Mouse (Mus musculus) forebrain, embryonic 14.5 days (tissue): ENCODE measurements around the gene Pam. TPM values are rescaled to one million over a fixed set of nuclear protein-coding genes. Genes with fewer than 3 reads are reported as not detected.

ENCODE experiments used
- ATAC-seq: fragments of 200-750 bp; cut with Nextera tagmentation; 2 replicates; pipeline ENCODE4 v1.8.0; 2017; ENCODE audit warnings: mild to moderate bottlenecking, moderate library complexity
- DNase-seq: peaks from one replicate; pipeline ENCODE4 v3.0.0-alpha.2; 2015; ENCODE audit warnings: low spot score
- H3K27ac ChIP-seq: fragments of 300-500 bp; sonication (generic); 2 replicates; pipeline ENCODE4 v1.5.1; 2014; ENCODE audit warnings: low read depth, mild to moderate bottlenecking, control low read depth, low read length, moderate library complexity
- H3K27me3 ChIP-seq: fragments of 300-500 bp; sonication (generic); replicated peaks from 2 replicates; pipeline ENCODE4 v1.6.1; 2014; ENCODE audit warnings: low read length, control low read depth, mixed read lengths; ENCODE audit not compliant: control insufficient read depth, insufficient read depth
- H3K36me3 ChIP-seq: fragments of 300-500 bp; sonication (generic); 2 replicates; pipeline ENCODE4 v1.6.1; 2014; ENCODE audit warnings: low read length, control low read depth; ENCODE audit not compliant: control insufficient read depth, insufficient read depth
- H3K4me1 ChIP-seq: fragments of 300-500 bp; sonication (generic); 2 replicates; pipeline ENCODE4 v1.6.1; 2014; ENCODE audit warnings: antibody characterized with exemption, low read length, control low read depth; ENCODE audit not compliant: control insufficient read depth, insufficient read depth
- H3K4me2 ChIP-seq: fragments of 300-500 bp; sonication (generic); 2 replicates; pipeline ENCODE4 v1.6.1; 2014; ENCODE audit warnings: mild to moderate bottlenecking, control low read depth, low read length
- H3K4me3 ChIP-seq: fragments of 300-500 bp; sonication (generic); 2 replicates; pipeline ENCODE4 v1.5.1; 2014; ENCODE audit warnings: low read depth, low read length, control low read depth
- H3K9ac ChIP-seq: fragments of 300-500 bp; sonication (generic); 2 replicates; pipeline ENCODE4 v1.6.1; 2014; ENCODE audit warnings: mild to moderate bottlenecking, low read length, control low read depth, moderate library complexity
- H3K9me3 ChIP-seq: fragments of 300-500 bp; sonication (generic); replicated peaks from 2 replicates; pipeline ENCODE4 v1.6.1; 2016; ENCODE audit warnings: low read length, control low read depth, mixed read lengths; ENCODE audit not compliant: control insufficient read depth
- WGBS: fragments of 180-500 bp; shearing (Covaris S2); extraction: QIAGEN DNeasy Blood & Tissue Kit; methylation state at CpG from one replicate; pipeline ENCODE4 v1.1.7; 2014; 5-methylcytosine and 5-hydroxymethylcytosine counted together
- polyA plus RNA-seq: library from polyadenylated mRNA; unstranded; fragments of >200 nt; fragmentation: Nextera tagmentation; extraction: Ambion mirVana; gene quantifications from 2 replicates; pipeline ENCODE4 v1.2.1, GENCODE M21; 2014

Gene Pam
- polyA plus RNA-seq, 1 experiment from 2014 or later: 41.7 TPM

- WGBS: 69% methylated on average over 13 of the region's 13 CpGs
- no peak overlapping the region for H3K9ac ChIP-seq
These were observed 10.7 kb downstream of the Pam start for GRCm38 (mm10) chr1:98084596-98085274.

GRCm38 (mm10) chr1:98083508-98083907 is 11.9 kb downstream of the Pam start:
- H3K9me3 ChIP-seq: no peaks in the 10 kb centered on the region
- H3K4me3 ChIP-seq: no peak overlapping the region
- ATAC-seq (peak; percentile 1; the same call in 1 of the 2 replicates), DNase-seq (no peak)
- H3K27ac ChIP-seq: no peak overlapping the region
- no peaks in the 10 kb centered on the region for H3K27me3 ChIP-seq
- no peak overlapping the region for H3K9ac ChIP-seq
- H3K36me3 ChIP-seq: no peaks in the 10 kb centered on the region
- peaks cover 18% of the 10 kb centered on the region for H3K4me1 ChIP-seq
- 32% methylated on average over 3 of the region's 3 CpGs for WGBS
- H3K4me2 ChIP-seq: no peak overlapping the region

More at GRCm38 (mm10) chr1:98084596-98085274, 10.7 kb downstream of the Pam start:
- Histone ChIP-seq H3K27ac (no peak overlapping the region), H3K27me3 (no peaks in the 10 kb centered on the region), H3K4me3 (no peak overlapping the region), H3K4me1 (peaks cover 18% of the 10 kb centered on the region), H3K9me3 (no peaks in the 10 kb centered on the region), H3K36me3 (no peaks in the 10 kb centered on the region), H3K4me2 (no peak overlapping the region)
- DNase-seq: no peak
- no peak for ATAC-seq

DNA sequence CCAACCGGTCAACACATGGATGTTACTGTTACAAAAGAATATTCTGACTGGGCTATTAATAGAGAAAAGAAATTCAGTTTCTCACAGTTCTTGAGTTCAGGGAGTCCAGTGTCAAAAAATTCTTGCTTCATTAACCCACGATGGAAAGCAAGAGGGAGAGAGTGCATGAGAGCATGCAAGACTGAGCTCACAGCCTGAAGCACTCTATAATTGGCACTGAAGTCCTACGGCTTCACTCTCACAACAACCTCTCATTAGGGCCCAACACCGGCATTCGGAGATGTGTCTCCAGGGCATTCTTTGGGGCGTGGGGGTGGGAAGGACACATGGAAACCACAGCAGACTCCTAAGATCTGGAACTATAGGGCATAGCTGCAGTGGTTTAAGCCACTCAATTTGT is 12.5 kb downstream of the Pam start:
- H3K27ac ChIP-seq: no peak overlapping the region
- no peaks in the 10 kb centered on the region for H3K27me3 ChIP-seq
- H3K9me3 ChIP-seq: no peaks in the 10 kb centered on the region
- no peak overlapping the region for H3K4me3 ChIP-seq
- 14% methylated on average over 6 of the region's 6 CpGs for WGBS
- DNase-seq (peak; percentile 42), ATAC-seq (peak; percentile 73)
- no peak overlapping the region for H3K9ac ChIP-seq
- peaks cover 18% of the 10 kb centered on the region for H3K4me1 ChIP-seq
- no peaks in the 10 kb centered on the region for H3K36me3 ChIP-seq
- H3K4me2 ChIP-seq: no peak overlapping the region

- Histone ChIP-seq H3K27ac (no peak overlapping the region), H3K36me3 (no peaks in the 10 kb centered on the region), H3K4me3 (no peak overlapping the region), H3K4me1 (peaks cover 14% of the 10 kb centered on the region), H3K9me3 (no peaks in the 10 kb centered on the region), H3K4me2 (no peak overlapping the region), H3K27me3 (no peaks in the 10 kb centered on the region), H3K9ac (no peak overlapping the region)
- ATAC-seq: no peak
- no peak for DNase-seq
- WGBS: 69% methylated on average over 2 of the region's 2 CpGs
These were observed 15.0 kb downstream of the Pam start for GRCm38 (mm10) chr1:98080431-98080830.

- Histone ChIP-seq H3K4me2 (no peak overlapping the region), H3K4me1 (peaks cover 12% of the 10 kb centered on the region), H3K9ac (no peak overlapping the region), H3K27me3 (no peaks in the 10 kb centered on the region), H3K4me3 (no peak overlapping the region), H3K36me3 (no peaks in the 10 kb centered on the region), H3K27ac (no peak overlapping the region), H3K9me3 (no peaks in the 10 kb centered on the region)
- DNase-seq: no peak
- no peak for ATAC-seq
- 72% methylated on average over 7 of the region's 7 CpGs for WGBS
These were observed 15.8 kb downstream of the Pam start for GRCm38 (mm10) chr1:98079640-98080039.

DNA sequence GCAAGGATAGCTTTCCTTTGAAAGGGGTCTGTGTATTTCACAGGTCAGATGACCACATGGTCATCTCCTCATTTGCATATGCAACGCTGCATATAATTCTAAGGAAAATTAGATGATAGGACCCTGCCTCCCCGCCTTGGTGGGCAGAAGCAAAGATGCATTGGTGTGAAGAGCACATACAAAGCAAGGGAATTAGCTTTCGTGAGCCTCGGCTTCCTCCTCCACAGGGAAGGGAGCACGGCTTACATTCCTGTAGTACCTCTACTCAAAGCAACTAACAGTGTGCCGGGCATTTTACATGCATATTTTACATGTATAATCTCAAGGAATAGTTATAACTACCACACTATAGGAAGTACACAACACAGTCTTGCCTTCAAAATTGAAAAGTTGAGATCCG is 16.7 kb downstream of the Pam start:
- Histone ChIP-seq H3K9me3 (no peaks in the 10 kb centered on the region), H3K9ac (no peak overlapping the region), H3K4me1 (peaks cover 10% of the 10 kb centered on the region), H3K27me3 (no peaks in the 10 kb centered on the region), H3K27ac (no peak overlapping the region), H3K4me2 (no peak overlapping the region), H3K36me3 (no peaks in the 10 kb centered on the region), H3K4me3 (no peak overlapping the region)
- ATAC-seq: no peak
- DNase-seq: no peak
- 80% methylated on average over 7 of the region's 7 CpGs for WGBS

- H3K4me2 ChIP-seq: no peak overlapping the region
- no peaks in the 10 kb centered on the region for H3K9me3 ChIP-seq
- no peak for ATAC-seq
- no peak overlapping the region for H3K27ac ChIP-seq
- no peak overlapping the region for H3K9ac ChIP-seq
- no peaks in the 10 kb centered on the region for H3K36me3 ChIP-seq
- no peaks in the 10 kb centered on the region for H3K27me3 ChIP-seq
- no peaks in the 10 kb centered on the region for H3K4me1 ChIP-seq
- no peak for DNase-seq
- H3K4me3 ChIP-seq: no peak overlapping the region
- WGBS: 76% methylated on average over 4 of the region's 4 CpGs
These were observed 21.6 kb downstream of the Pam start for GRCm38 (mm10) chr1:98073826-98074225.

GRCm38 (mm10) chr1:98073127-98073526 is 22.3 kb downstream of the Pam start:
- H3K4me3 ChIP-seq: no peak overlapping the region
- H3K9ac ChIP-seq: no peak overlapping the region
- H3K9me3 ChIP-seq: no peaks in the 10 kb centered on the region
- H3K4me2 ChIP-seq: no peak overlapping the region
- no peak for DNase-seq
- no peak overlapping the region for H3K27ac ChIP-seq
- 19% methylated on average over 2 of the region's 2 CpGs for WGBS
- ATAC-seq: no peak
- no peaks in the 10 kb centered on the region for H3K27me3 ChIP-seq
- no peaks in the 10 kb centered on the region for H3K4me1 ChIP-seq
- H3K36me3 ChIP-seq: no peaks in the 10 kb centered on the region

DNA sequence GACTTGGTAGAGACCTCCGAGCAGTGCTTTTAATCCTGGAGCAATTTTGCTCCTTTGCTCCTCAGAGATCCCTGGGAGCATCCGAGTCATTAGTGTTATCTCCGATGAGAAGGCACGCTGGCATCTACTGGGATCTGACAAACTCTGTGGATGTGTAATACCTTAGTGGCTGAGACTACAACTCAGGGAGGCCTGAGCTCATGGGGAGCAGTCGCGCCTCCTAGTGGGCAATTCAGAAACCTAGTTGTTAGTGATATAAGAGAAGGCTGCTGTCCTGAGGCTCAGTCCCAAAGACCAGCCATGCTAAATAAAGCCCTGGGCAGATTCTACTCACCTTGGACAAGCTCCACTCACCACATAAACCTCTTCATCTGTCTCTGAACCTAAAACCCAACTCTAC is 23.4 kb downstream of the Pam start:
- Histone ChIP-seq H3K9me3 (no peaks in the 10 kb centered on the region), H3K4me1 (no peaks in the 10 kb centered on the region), H3K27ac (no peak overlapping the region), H3K4me2 (no peak overlapping the region), H3K4me3 (no peak overlapping the region), H3K36me3 (no peaks in the 10 kb centered on the region), H3K27me3 (no peaks in the 10 kb centered on the region), H3K9ac (no peak overlapping the region)
- ATAC-seq (peak; percentile 55; the same call in 1 of the 2 replicates), DNase-seq (peak; percentile 48)
- WGBS: 63% methylated on average over 6 of the region's 6 CpGs
